Mouse (Mus musculus): ENCODE measurements around the gene 1700003E16Rik.

The 1700003E16Rik gene

DNA sequence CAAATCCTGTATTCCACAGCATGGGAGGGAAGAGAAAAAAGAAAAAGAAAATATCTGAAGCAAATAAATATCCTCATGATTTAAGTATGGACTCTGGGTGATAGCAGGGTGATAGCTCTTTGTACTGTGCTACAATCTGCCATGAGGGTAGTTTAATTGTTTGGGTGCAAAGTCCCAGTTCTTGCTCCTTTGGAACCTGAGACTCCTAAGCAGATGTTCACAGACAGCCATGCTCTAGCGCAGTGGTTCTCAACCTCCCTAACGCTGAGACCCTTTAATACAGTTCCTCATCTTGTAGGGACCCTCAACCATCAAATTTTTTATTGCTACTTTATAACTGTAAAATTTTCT, 51.8 kb downstream of the 1700003E16Rik start:
- DNase-seq: no peak

DNA sequence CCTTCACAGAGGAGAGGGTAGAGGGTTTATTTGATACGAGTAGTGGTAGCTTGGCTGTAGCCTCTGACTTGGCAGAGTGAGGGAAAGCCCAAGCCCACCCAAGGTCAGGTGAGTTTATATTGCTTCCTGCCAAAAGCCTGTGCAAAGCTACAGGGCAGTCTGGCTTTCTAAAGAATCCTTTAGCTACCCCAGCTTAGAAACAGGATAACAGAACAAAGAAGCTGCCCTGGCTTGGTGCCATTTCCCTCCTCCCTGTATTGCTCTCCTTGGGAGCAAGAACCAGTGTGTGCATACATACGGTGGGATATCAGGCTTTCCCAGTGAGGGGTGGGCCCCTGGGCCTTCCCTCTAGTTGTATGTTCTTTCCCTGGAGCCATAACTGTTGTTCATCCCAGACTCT, 54.3 kb downstream of the 1700003E16Rik start:
- DNase-seq: no peak

DNA sequence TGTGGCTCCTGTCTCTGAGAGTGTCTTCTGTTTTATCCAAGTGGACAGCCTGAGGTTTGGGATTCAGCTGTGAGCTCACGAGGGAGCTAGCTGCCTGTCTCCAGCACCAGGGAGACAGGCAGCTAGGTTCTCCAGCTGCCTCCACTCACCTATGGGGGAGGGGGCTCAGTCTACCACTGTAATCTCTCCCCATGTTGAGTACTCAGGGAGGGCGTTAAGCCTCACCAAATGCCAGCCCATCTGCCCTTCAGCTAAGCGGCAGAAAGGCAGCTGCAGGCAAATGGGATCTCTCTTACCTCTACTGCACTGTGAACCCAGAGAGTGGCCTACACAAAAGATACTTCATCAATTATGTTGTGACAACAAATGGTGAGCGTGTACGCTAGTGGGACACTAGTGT, 55.3 kb downstream of the 1700003E16Rik start:
- DNase-seq: no peak
